Mouse (Mus musculus): ENCODE results near the gene Fgfr2. TPM values are rescaled to one million over a fixed set of nuclear protein-coding genes. Genes with fewer than 3 reads are reported as not detected.

The Fgfr2 gene
- total RNA-seq, 2 experiments from 2014 or later = 47.6 to 49.5 TPM

GRCm38 (mm10) chr7:130922981-130923731, 2200.0 kb downstream of the Fgfr2 start:
- H3K27ac ChIP-seq = peak overlapping the region; percentile 19; the same call in 1 of the 2 replicates
- TF ChIP-seq CTCF (conservative IDR thresholded peaks at IDR 0.05) = no peak
- DNase-seq (ENCODE audit: low spot score in 2 of 2) = peak in 1 of 2 experiments; percentile 44

DNA sequence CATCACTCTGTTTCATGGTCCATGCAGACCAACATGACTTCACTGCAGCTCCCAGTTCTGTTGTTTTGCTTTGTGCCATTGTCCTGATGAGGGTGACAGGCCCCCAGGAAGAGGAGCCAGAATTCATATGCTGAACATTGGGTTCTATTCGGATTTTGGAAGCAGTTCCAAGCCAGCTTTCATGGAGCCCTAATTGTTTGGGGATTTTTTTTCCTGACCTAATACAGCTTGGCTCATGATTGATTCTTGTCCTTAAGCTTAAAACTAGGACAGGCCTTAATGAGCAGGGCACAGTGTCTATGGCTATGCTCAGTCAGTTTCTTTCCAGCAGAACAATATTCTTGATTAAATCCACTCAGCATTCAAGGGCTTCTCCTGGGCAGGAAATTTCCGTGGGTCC, 2204.9 kb downstream of the Fgfr2 start:
- H3K4me3 ChIP-seq = no peak overlapping the region
- peak in 1 of 2 experiments; percentile 57 for DNase-seq (ENCODE audit: low spot score in 2 of 2)
- TF ChIP-seq CTCF (conservative IDR thresholded peaks at IDR 0.05) = no peak
- peak overlapping the region; percentile 89 for H3K27ac ChIP-seq

More at GRCm38 (mm10) chr7:130922981-130923731, 2200.0 kb downstream of the Fgfr2 start:
- H3K4me3 ChIP-seq = no peak overlapping the region

- peak; percentile 88 for TF ChIP-seq CTCF (conservative IDR thresholded peaks at IDR 0.05)
- 0 out of 2 replicates have a peak overlapping the region, but pooled peaks have one; percentile 10 for H3K27ac ChIP-seq
- H3K4me3 ChIP-seq = no peak overlapping the region
- DNase-seq (ENCODE audit: low spot score in 2 of 2) = peak in 1 of 2 experiments; percentile 55
Observed at GRCm38 (mm10) chr7:130914693-130915363, 2208.3 kb downstream of the Fgfr2 start.

GRCm38 (mm10) chr7:130910841-130911240, 2212.3 kb downstream of the Fgfr2 start:
- no peak for DNase-seq (ENCODE audit: low spot score in 2 of 2)
- TF ChIP-seq CTCF (conservative IDR thresholded peaks at IDR 0.05) = no peak
- H3K4me3 ChIP-seq = no peak overlapping the region
- 0 out of 2 replicates have a peak overlapping the region, but pooled peaks have one; percentile 14 for H3K27ac ChIP-seq

DNA sequence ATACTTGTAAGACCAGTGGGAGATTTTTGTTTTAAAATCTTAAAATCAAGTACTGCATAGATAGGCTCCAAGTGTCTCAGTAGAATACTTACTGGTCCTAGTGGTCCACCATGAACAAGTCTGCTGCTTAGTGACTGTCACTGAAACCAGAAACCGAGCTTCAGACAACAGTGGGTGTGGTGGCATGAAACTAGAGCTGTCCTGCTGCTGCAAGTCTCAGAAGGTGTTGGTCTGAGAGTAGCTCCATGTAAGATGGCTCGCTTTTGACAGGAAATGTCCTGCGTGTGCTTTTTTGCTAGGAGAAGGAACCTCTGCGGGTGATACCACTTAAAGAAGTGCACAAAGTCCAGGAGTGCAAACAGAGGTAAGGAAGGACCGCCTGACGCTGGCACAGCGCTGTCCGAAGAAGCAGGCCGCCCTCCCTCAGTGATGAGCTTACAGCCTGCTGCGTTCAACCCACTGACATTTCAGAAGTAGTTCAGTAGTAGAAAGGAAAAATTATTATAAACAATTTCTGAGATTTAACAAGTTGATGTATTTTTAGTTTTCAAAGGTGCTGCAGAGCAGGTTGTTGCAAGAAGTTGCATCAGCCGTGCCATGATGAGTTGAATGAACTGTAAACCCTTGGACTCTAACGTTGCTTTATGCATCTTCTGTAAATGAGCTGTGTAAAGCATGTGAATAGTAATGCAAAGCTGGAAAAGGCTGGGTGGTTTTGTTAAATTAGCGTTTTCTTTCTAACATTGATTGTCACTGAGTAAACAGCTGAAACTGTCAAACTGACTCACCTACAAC, 2218.4 kb downstream of the Fgfr2 start:
- no peak for DNase-seq (ENCODE audit: low spot score in 2 of 2)
- Histone ChIP-seq H3K27ac (no peak overlapping the region), H3K4me3 (no peak overlapping the region)
- no peak for TF ChIP-seq CTCF (conservative IDR thresholded peaks at IDR 0.05)

DNA sequence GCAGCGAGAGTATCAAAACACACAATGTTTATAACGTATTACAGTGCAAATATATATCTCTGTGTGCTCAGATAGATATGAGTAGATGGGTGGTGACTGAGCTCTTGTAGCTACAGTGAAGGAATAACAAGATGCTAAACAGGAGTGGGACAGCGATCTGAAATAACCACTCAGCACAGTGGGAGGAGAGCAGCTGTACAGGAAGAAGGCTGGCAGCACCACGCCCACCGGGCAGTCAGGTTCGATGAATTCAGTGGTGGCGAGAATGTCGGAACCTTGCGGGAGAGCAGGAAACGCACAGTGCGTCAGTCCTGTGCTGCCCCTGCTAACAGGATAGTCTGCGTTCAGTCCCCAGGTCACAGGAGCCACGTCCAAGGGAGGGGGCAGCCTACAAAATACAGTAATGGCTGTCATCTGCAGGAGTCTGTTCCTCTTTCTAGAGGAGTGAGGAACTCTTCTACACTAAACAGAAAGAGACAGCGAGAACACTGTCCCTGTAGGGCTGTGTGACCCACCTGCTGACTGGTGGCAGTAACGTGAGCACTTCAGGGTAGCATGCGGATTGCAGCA, 2219.6 kb downstream of the Fgfr2 start:
- H3K4me3 ChIP-seq = no peak overlapping the region; the same call in 1 of the 2 replicates
- DNase-seq (ENCODE audit: low spot score in 2 of 2) = no peak
- H3K27ac ChIP-seq = peak overlapping the region; percentile 29; the same call in 1 of the 2 replicates
- no peak for TF ChIP-seq CTCF (conservative IDR thresholded peaks at IDR 0.05)

DNA sequence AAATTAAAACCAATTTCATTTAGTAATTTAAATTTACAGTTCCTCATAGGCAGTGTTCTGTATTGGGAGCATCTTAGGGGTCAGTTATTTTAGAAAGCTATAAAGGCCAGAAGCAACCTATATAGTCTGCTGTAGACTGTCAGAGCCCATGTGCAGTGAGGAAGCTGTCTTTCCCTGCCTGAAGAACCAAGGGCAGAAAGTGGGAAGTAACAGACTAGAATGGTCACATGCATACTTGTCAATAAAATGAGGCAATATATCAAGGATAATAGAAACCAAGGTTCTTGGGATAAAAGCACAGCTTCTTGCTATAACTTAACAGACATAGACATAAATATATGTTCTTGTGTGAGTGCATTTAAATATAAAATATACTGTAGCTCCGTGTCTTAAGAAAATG, 2220.2 kb downstream of the Fgfr2 start:
- Histone ChIP-seq H3K4me3 (no peak overlapping the region), H3K27ac (no peak overlapping the region)
- TF ChIP-seq CTCF (conservative IDR thresholded peaks at IDR 0.05) = no peak
- DNase-seq (ENCODE audit: low spot score in 2 of 2) = no peak

GRCm38 (mm10) chr7:130900233-130900848, 2222.8 kb downstream of the Fgfr2 start:
- no peak for DNase-seq (ENCODE audit: low spot score in 2 of 2)
- no peak for TF ChIP-seq CTCF (conservative IDR thresholded peaks at IDR 0.05)
- H3K4me3 ChIP-seq = no peak overlapping the region
- no peak overlapping the region for H3K27ac ChIP-seq

GRCm38 (mm10) chr7:130898373-130898772, 2224.8 kb downstream of the Fgfr2 start:
- peak; percentile 67 for TF ChIP-seq CTCF (conservative IDR thresholded peaks at IDR 0.05)
- Histone ChIP-seq H3K27ac (no peak overlapping the region), H3K4me3 (no peak overlapping the region)
- DNase-seq (ENCODE audit: low spot score in 2 of 2) = no peak

DNA sequence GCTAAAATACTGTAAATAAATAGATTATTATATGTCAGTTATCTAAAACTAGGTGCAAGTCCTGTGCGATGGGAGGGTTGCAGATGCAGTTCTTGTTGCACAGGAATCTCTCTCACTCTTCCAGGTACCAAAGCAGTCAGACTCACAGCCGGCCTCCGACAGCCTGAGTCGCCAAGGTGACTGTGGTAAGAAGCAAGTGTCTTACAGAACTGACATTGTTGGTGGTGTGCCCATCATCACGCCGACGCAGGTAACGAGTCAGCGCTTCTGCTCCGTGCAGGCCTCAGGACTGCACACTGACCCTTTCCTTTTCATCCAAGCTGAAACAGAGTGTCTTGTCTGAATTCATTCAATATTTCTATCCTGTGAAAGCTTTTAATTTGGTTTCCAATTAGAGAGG, 2225.9 kb downstream of the Fgfr2 start:
- H3K4me3 ChIP-seq = no peak overlapping the region
- H3K27ac ChIP-seq = no peak overlapping the region; the same call in 1 of the 2 replicates
- no peak for TF ChIP-seq CTCF (conservative IDR thresholded peaks at IDR 0.05)
- no peak for DNase-seq (ENCODE audit: low spot score in 2 of 2)

- TF ChIP-seq CTCF (conservative IDR thresholded peaks at IDR 0.05) = no peak
- Histone ChIP-seq H3K27ac (peak overlapping the region; percentile 83), H3K4me3 (no peak overlapping the region)
- DNase-seq (ENCODE audit: low spot score in 2 of 2) = no peak
Observed at GRCm38 (mm10) chr7:130896064-130896463, 2227.1 kb downstream of the Fgfr2 start.

DNA sequence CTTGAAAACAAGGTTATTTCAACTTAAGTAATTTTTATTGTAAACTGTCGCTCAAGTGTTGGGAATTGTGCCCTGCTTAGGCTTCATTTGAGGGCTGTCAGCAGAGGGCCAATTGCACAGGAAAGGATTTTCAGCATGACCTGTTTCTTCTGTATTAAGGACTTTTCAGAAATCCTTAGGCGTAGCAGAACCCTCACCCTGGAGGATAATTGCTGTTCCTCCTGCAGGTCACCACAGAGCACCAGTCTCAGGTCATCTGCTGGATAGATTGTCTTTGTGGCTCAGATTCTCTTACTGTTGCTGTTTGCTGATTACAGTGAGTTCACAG, 2227.6 kb downstream of the Fgfr2 start:
- no peak for DNase-seq (ENCODE audit: low spot score in 2 of 2)
- Histone ChIP-seq H3K27ac (peak overlapping the region; percentile 83), H3K4me3 (no peak overlapping the region)
- no peak for TF ChIP-seq CTCF (conservative IDR thresholded peaks at IDR 0.05)
